Mouse (Mus musculus): ENCODE results near the gene Mettl4. TPM values are rescaled to one million over a fixed set of nuclear protein-coding genes. Genes with fewer than 3 reads are reported as not detected.

The Mettl4 gene
- 10 to 100 TPM; 20.1 to 20.7 TPM for polyA plus RNA-seq (2017; shearing (Covaris generic))

DNA sequence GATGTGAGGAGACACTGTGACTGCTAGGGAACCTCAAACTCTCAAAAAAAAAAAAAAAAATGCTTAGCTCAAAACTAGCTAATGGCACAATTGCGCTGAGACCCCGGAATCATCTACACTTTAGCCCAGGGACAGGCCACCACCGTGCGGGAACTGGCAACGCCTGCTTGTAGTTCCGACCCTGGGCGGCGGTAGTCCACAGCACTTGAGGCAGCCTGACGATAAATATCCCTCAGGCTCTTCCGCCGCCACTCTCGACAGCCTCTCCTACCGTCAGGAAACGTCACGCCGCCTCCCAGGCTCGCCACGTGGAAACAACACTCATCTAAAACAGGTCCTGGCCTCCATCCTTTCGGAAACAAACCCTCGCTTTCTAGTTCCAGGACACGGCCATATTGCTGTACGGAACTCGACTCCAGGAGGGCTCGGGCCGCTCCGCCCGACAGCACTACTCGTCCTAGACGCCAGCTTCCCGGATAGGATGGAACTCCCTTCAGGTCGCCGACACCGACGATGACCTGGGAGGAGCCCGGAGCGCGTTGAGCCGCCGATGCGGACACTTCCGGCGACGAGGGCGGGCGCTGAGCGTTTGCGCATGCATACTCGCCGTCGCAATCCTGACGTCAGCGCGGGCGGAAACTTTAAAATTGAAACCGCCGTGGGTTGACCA is at the start of gene Mettl4:
Gene Mettl4 (minus strand): TSS at position 554 of the 670 bp plus-strand sequence.
- ATAC-seq: peak; percentile 86

DNA sequence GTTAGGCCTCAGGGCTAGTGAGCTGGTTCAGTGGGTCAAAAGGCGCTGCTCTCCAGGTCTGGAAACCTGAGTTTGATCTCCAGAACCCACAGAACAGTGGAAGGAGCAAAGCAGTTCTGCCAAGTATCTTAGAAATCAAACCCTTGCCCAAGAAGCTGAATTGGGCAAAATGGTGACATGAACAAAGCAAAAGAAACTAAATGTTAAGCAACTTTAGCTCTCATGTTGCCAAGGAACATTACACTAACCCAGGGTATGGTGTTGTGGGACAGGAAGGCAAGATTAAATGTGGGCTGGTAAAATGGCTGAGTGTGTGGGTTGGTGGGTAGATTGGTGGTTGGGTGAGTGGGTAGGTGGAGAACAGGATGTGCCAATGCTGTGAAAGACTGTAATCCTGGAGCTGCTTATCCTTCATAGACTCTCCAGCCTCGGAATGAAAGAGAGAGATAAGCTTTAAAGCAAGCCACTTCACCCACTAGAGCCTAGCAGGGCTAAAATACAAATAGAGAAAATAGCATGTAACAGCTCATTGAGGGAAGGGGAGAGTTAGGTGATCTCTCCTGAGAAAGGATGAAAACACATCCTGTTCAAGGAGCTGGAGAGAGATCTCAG is 29.2 kb upstream of the Mettl4 start:
- peak; percentile 34 for ATAC-seq

DNA sequence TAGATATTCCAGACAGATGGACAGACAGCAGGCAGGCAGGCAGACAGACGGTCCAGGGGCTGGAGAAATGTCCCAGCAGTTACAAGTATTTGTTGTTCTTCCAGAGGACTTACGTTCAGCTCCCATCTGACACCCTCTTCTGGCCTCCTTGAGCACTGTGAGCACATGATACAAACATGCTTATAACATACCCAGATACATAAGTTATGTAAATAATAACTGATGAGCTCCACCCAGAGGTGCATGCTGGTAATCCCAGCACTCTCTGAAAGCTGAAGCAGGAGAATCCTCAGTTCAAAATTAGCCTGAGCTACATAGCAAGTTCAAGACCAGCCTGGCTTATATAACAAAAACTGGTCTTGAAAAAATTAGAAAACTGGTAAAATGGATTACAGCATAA is 18.7 kb upstream of the Mettl4 start:
- ATAC-seq: no peak

DNA sequence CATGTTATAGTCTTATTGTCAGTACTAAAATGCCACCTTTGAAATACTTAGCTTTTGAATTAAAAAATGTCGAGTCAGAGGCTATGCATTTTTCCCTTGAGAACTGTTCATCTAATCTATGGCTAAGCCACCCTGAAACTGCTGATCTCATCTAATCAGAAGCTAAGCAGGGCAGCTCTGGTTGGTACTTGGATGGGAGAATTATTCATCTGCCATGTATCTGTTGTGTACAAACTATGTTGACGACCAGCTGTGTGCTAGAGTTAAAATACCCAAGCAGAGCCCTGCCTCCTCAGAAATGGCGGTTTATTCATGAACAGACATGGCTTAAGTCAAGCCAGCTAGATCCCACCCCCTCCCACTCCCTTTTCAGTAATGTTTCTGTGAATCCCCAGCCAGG is 14.9 kb upstream of the Mettl4 start:
- ATAC-seq: no peak

DNA sequence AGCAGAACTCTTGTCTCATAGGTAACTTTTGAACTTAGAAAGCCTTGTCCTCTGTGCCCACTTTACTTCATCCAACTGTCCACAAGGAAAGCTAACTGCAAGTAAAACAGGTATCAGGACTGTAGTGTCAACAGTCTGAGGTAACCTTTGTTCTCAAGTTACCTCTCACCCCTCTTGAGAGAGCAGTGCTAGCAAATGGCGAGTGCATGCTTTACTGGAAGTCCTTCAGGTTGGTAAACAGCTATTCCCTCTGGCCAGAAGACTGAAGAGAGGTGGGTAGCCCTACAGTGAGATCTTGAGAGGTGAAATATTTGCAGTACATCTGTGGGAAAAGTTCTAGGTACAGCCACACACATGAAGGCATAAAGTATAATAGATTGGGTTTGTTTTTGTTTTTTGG is 14.2 kb upstream of the Mettl4 start:
- no peak for ATAC-seq

DNA sequence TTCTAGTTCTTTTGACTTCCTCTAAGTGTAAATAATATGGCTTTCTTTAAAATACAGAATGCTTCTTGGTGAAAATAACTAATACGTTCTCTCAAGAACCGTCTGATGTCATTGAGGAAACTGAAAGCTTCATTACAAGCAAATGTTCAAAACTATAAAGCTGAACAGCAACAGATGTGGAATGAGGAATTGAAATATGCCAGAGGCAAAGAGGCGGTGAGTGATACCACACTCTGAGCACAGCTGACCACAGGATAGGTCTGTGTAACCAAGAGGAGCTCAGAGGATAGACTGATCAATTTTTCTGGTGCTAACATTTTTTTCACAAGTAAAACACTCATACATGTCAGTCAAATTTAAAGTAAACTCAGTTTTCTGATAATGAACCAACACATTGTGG is 12.6 kb upstream of the Mettl4 start:
- no peak for ATAC-seq

DNA sequence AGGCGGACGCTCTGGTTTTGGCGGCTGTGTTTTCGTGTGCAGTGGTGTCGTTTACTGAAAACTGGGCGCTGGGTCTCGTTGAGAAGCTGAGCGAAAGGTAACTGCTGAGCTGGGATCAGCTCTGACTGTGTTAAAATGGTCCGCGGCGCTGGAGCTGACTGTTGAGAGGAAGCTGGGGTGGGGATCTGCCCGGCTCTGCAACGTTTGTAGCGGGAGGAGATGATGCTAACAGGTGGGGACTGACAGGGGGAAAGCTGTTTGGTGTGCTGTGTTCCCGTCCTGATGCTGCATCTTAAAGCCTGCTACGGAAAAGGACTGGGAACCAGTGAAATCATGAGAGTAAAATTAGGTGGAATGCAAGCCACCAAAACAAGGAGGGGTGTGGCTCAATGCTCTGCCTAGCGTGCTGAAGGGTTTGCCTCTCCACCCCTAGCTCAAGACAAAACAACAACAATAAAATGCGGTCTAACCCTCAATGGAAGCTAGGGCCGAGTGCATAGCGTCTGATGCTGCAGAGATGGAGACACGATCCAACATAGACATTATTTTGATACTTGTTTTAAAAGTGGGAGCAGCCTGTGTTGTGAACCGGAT is 414 bp upstream of the Mettl4 start:
- ATAC-seq: peak; percentile 10

DNA sequence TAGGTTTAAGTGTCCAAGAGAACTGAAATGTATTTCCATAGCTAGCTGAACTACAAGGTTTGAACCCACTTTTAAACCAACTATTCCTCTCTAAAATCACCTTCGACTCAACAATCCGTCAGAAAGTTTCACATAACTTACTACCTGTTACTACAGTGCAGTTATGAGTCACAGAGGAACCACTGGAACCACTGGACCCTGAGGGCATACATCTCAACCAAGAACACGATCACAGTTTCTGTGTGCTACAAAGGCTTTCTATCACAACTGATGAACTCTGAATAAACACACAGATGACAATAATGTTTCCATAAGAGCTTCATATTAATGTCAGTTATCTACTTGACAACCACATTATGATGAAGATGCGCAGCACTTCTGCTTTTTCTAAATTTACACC is 11.6 kb downstream of the Mettl4 start:
- no peak for ATAC-seq

DNA sequence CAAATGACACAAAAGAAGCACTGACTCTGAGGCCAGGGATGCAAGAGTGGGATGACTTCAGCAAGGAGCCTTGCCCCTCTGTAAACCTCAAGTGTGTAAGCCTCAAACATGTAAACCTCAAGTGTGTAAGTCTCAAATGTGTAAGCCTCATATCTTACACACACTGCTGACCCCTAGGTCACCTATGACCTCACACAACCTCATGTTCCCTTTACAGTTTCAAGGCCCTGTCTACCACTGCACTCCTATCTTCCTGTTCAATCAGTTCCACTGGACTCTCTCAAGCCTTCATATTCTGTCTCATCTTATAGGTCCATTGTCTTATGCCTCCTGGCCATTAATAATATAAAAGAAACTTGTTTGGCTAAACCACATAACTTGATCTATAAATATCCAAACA is 13.9 kb downstream of the Mettl4 start:
- ATAC-seq: peak; percentile 25

DNA sequence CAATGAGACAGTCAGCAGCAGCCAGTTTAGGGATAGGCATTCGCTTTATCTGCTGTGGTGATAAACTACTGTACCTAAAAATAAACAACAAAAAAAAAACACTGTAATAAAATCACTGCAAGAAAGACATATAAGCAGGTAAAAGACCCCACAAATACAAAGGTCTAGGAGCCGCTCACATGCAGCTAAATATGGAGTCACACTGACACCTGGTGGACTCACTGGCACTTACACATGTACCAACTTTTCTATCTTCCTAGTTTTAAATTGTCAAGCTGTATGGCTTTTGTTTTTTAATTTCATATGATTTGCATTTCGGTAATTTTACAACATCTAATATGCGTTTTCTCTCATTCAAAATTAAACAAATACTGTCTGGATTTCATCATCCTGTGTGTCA is 14.4 kb downstream of the Mettl4 start:
- no peak for ATAC-seq

DNA sequence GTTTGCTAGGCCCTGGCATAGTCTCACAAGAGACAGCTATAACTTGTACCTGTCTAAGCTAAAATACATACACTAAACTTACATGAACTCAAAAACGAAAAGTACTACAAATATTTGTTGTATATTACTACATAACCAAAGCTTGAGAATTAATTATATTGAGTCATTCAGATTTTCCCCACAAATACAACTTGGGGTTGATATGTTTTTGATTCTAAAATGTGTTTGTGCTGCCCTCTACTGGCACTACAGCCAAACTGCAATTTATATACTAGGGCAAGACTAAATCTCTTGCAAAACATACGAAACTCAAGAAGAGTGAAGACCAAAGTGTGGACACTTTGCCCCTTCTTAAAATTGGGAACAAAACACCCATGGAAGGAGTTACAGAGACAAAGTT is 19.4 kb downstream of the Mettl4 start:
- ATAC-seq: peak; percentile 76

DNA sequence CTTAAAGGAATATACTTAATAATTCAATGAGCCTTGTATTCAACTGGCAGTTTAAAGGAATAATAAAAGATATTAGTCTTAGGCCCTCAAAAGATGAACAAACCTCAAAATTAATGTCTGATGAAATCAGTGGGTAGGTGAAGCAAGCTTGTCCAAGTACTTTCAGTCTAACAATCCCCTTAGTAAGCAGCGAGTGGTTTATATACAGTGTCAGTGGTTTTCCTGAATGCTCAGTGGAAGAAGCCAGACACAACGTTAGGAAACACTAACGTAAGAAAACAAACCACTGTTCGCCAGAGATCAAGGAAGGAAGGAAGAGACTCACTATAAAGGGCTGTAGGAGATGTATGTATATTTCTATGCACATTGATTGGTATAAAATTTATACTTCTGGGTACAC is 23.1 kb downstream of the Mettl4 start:
- ATAC-seq: no peak

DNA sequence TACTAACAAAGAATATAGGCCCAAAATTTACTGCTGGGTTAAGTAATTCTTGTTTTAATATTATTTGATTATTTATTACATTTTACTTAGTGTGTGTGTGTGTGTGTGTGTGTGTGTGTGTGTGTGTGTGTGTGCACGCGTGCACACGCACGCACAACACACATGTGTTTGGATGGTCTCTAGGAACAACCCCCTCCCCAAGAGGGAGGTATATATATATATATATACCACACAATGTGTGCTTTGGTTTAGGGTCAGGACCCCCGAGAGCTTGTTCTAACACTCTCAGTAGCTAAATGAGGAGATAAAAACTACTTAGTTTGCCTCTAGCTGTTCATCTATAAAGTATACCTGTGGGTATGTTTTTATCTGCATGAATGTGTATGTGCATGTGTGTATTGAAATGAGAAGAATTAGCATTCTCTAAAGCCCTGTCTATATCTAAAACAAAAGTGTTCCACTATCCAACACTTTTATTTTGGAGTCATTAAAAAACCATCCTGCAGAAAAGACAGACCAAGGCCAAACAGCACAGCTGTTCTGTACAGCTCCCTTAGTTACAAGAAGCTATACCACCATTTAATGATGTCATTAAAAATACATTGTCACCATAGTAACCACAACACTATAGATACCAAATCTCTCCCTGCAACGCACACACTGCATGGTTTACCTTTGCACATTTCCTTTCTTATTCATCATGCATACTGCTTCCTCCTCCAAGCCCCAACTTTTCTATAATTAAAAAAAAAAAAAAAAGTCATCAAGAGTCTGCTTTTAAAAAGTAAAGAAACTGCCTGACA is 76.1 kb downstream of the Mettl4 start:
- no peak for ATAC-seq

Data from CD4-positive, CD25-positive, alpha-beta regulatory T cell, adult 4 months (primary cell).